Mouse (Mus musculus) embryo, embryonic 10 days (tissue): ENCODE data around the gene Znrf2.
A peak's percentile ranks its signal among the peaks of the same experiment; 100 is the strongest.

ENCODE experiments used
- DNase-seq: peaks from one replicate; pipeline ENCODE4 v3.0.0-alpha.2; 2015; ENCODE audit warnings: low spot score

Gene Znrf2

GRCm38 (mm10) chr6:54917523-54917922, 100.8 kb downstream of the Znrf2 start:
- peak; percentile 51 for DNase-seq

DNA sequence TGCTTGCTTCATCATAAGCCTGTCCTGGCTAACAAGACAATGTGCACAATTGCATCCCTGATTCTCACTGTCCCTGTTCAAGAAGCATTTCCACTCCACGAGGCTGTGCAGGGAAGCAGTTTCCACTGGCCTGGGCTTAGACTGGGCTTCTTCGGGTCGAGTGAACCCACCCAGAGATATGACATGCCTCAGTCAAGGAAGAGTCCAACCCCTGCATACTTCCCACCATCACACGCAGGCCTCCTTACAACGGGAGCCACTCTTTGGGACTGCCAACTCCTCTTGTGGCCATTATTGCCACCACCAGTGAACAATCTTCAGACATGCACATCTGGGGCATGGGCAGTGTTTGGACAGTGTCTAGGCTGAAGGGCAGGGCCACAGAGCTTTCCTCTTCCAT, 101.8 kb downstream of the Znrf2 start:
- no peak for DNase-seq

DNA sequence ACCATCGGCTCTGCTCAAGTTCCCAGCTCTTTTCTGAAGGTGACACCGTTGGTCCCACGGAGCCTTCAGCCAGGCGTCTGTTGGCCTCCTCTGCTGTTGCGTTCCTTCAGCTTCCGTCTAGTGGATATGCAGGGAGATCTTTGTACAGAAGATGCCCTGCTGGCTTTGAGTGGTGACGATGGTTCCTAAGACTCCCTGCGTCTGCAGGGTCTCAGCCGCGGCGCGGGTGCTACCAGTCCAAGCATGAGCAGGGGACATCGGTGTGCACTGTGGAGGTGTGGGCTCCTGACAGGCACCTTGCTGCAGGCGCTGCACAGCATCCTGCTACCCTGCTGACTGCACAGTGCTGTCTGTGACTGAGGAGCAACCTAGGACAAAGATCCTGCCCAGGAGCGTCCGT, 107.8 kb downstream of the Znrf2 start:
- no peak for DNase-seq

DNA sequence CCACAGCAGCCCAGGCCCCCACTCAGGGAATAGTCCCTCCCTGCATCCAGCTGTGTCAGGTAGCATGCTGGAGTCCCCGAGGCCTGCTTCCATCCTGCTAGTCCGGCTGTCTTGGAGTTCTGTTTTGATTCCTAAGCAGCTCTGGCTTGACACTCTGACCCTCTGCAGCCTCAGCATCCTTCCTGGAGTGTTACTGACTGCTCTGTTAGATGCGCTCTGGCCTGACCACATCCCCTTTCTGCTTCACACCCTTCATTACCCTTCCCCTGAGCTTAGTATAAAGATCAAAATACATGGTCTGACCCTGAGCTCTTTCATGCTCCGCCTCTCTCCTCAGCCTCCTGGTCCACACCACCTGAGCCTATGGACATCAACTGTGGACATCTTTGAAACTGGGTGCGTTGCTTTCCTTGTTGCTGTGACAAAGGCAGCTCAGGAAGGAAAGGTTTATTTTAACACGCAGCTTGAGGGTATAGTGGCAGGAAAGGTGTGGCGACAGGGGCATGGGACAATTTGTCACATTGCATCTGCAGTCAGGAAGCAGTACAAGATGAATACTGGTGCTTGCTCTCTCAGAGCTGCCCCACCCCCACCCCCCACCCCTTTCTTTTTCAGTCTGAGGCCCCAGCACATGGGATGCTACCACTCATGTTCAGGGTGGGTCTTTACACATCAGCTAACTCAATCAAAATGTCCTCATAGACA, 109.2 kb downstream of the Znrf2 start:
- no peak for DNase-seq

- DNase-seq, result no peak
These were observed 110.2 kb downstream of the Znrf2 start for GRCm38 (mm10) chr6:54926899-54927298.

GRCm38 (mm10) chr6:54927946-54928345, 111.2 kb downstream of the Znrf2 start:
- DNase-seq, result no peak

GRCm38 (mm10) chr6:54931641-54932040, 114.9 kb downstream of the Znrf2 start:
- no peak for DNase-seq

DNA sequence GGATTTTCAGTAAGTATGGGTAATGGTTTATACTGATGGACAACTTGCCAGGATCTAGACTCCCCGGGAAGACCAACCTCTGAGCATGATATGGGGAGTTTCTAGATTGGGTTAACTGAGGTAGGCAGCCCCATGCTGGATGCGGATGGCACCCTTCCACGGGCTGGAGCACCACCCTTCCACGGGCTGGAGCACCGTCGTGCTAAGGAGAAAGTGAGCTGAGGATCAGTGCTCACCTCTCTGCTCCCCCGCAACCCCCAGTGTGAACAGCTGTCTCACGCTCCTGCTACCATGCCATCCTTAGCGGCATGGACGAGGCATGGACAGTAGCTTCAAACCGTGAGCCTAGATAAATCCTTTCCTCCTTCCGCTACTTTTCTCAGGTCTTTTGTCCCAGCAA, 115.8 kb downstream of the Znrf2 start:
- DNase-seq, result no peak

- no peak for DNase-seq
These were observed 116.5 kb downstream of the Znrf2 start for GRCm38 (mm10) chr6:54933216-54933615.

GRCm38 (mm10) chr6:54933866-54934265, 117.2 kb downstream of the Znrf2 start:
- no peak for DNase-seq

DNA sequence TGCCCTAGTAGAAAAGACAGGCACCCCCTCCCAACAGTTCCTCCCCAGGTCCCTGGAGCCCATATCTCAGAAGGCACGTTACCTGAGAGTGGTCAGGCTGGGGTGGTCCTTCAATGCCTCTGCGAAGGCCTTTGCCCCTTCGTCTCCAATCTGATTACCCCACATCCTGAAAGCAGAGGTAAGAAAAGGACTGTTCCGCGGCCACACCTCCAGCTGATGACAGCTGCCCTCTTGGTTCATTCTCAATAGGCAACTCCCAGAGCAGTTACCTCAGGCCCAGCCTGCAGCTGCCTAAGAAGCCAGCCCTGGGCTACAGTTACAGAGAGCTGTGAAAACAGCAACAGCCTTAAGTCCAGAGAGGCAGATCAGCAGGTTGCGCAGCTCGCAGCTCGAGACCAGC, 117.6 kb downstream of the Znrf2 start:
- no peak for DNase-seq

DNA sequence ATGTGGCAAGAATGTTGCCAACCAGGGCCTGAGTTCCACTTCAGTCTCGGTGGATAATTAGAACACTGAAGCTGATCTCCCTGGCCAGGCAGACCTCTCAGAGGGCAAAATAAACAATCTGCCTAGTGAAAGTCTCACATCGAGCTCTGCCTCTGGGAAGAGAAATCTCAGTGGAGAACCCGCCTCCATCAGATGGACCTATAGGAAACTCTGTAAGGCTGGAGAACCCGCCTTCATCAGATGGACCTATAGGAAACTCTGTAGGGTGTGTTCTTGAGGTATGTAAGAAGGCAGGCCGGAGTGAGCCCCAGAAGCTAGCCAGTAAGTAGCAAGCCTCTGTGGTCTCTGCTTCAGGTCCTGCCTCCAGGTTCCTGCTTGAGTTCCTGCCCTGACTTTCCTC, 118.2 kb downstream of the Znrf2 start:
- DNase-seq, result no peak

- DNase-seq, result no peak
These were observed 119.8 kb downstream of the Znrf2 start for GRCm38 (mm10) chr6:54936496-54936895.

DNA sequence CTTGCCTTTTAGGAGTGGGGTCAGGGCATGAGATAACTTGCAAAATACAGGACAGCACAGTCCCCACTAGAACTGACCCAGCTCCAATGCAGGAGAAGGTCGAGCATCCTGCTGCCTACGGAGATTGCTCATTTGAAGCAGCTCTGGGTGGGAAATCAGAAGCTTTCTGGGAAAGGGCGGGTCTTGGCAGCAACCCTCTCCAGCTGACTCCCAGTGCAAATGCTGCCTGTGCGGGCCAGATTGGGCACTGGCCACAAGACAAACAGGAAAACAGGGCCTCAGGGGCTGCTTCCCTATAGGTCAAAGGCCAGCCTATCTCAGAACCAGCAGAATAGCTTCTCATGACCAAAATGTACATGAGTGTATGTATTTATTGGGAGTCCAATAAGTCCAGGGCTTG, 122.9 kb downstream of the Znrf2 start:
- DNase-seq, result no peak

- no peak for DNase-seq
These were observed 123.4 kb downstream of the Znrf2 start for GRCm38 (mm10) chr6:54940126-54940525.

DNA sequence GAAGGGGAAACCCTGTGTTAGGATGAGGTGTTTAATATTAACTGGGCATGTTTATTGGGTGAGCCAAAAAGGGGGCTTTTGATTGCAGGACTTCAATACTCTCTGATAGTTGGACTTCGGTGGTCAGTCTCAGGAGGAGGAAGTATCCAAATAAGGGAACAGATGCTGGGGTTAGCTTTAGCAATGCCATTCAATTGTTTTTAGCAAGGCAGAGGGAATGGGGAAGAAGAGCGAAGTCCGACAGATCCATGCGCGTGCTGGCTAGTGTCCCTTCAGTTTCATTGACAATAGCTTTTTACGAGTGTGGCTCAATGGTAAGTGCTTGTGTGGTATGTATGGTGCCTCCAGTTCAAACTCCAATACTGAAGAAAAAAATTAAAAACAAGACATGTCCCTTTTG, 124.4 kb downstream of the Znrf2 start:
- no peak for DNase-seq
